ENCODE assay signal across 21 mouse cellular contexts in the genomic region with DNA sequence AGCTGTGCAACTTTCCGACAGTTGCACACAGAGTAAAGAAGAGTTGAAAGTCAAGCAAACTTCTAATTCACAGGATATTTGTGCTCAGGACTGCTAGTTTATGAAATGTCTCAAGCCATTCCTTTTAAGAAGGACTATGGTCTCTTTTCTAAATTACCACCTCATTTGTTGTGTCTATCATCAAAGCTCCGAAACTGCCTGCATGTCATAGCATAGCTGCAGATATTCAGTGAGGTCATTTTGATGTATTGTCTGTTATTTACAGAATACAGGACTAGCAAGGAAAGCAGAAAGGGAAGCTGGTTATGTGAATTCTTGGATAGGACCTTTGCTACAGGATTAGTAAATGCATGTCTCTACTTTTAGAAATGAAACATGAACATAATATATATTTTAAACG.
DNase-seq lines count a peak whose midpoint lies in the region; ATAC-seq and TF ChIP-seq lines count a peak whose summit lies in the region.
"Had no signal": no experiment of that assay in that cellular context is flagged by ENCODE, and none has a peak within 500 bp of the region (broad histone marks: within the 10 kb centered on the region; RNA-seq: fewer than 3 reads in every experiment).

No protein-coding gene starts in this region.

- ATAC-seq in lung, embryonic 14.5 days (ENCODE audit: insufficient read depth), result peak; percentile 95
- ATAC-seq in lung, embryonic 15.5 days (ENCODE audit: borderline replicate concordance, extremely low read depth, low FRiP score, low TSS enrichment), result peak; percentile 92; the same call in 1 of the 2 replicates
- ATAC-seq in lung, embryonic 16.5 days (ENCODE audit: low read depth), result peak; percentile 88
- no peak for ATAC-seq in lung, postnatal 0 days
- ATAC-seq: activated CD4-positive, CD25-positive, alpha-beta regulatory T cell, adult 4 months; CD4-positive, CD25-positive, alpha-beta regulatory T cell, adult 4 months; Patski had no signal

- H3K4me1 ChIP-seq in lung, embryonic 14.5 days (ENCODE audit: insufficient read depth), result no peaks in the 10 kb centered on the region
- no peaks in the 10 kb centered on the region for H3K4me1 ChIP-seq in lung, embryonic 15.5 days
- no peaks in the 10 kb centered on the region for H3K4me1 ChIP-seq in lung, adult 2 months (ENCODE audit: control insufficient read depth, insufficient read depth, low read length)
- H3K4me1 ChIP-seq in lung, embryonic 16.5 days (replicated peaks; ENCODE audit: control insufficient read depth, insufficient read depth, low read length), result no peaks in the 10 kb centered on the region
- H3K4me1 ChIP-seq in lung, postnatal 0 days (ENCODE audit: insufficient read depth, low read depth, low read length), result no peaks in the 10 kb centered on the region

- TF ChIP-seq POLR2A in lung, adult 2 months (IDR thresholded peaks at IDR 0.05; ENCODE audit: borderline replicate concordance, extremely low read depth, low read depth, low read length), result no peak

- H3K4me2 ChIP-seq in lung, embryonic 14.5 days, result no peak overlapping the region
- no peak overlapping the region for H3K4me2 ChIP-seq in lung, embryonic 15.5 days
- no peak overlapping the region for H3K4me2 ChIP-seq in lung, embryonic 16.5 days (ENCODE audit: low read depth, low read length)
- H3K4me2 ChIP-seq in lung, postnatal 0 days (replicated peaks; ENCODE audit: low read depth, low read length), result no peak overlapping the region

- H3K27me3 ChIP-seq in lung, embryonic 14.5 days (ENCODE audit: insufficient read depth, low read length), result no peaks in the 10 kb centered on the region
- no peaks in the 10 kb centered on the region for H3K27me3 ChIP-seq in lung, embryonic 15.5 days
- H3K27me3 ChIP-seq in lung, embryonic 16.5 days (ENCODE audit: control insufficient read depth, insufficient read depth, low read depth, low read length), result no peaks in the 10 kb centered on the region
- no peaks in the 10 kb centered on the region for H3K27me3 ChIP-seq in lung, postnatal 0 days (replicated peaks; ENCODE audit: insufficient read depth, low read length)
- H3K27me3 ChIP-seq: CH12.LX, Patski had no signal

- H3K4me3 ChIP-seq in lung, embryonic 14.5 days (ENCODE audit: low read depth, low read length), result no peak overlapping the region
- H3K4me3 ChIP-seq in lung, embryonic 15.5 days, result no peak overlapping the region
- H3K4me3 ChIP-seq in lung, adult 2 months (replicated peaks; ENCODE audit: extremely low read depth, low read depth, low read length), result no peak overlapping the region
- no peak overlapping the region for H3K4me3 ChIP-seq in lung, embryonic 16.5 days (ENCODE audit: low read length)
- H3K4me3 ChIP-seq in lung, postnatal 0 days (ENCODE audit: low read depth, low read length), result no peak overlapping the region

- no peaks in the 10 kb centered on the region for H3K36me3 ChIP-seq in lung, embryonic 14.5 days (ENCODE audit: insufficient read depth)
- H3K36me3 ChIP-seq in lung, embryonic 15.5 days, result no peaks in the 10 kb centered on the region
- no peaks in the 10 kb centered on the region for H3K36me3 ChIP-seq in lung, embryonic 16.5 days (ENCODE audit: control insufficient read depth, insufficient read depth, low read length)
- no peaks in the 10 kb centered on the region for H3K36me3 ChIP-seq in lung, postnatal 0 days (ENCODE audit: insufficient read depth, low read length)
- H3K36me3 ChIP-seq: G1E had no signal

- no peak for TF ChIP-seq EP300 in lung, postnatal 0 days (IDR thresholded peaks at IDR 0.05)

- no peaks in the 10 kb centered on the region for H3K9me3 ChIP-seq in lung, embryonic 14.5 days (ENCODE audit: low read depth, low read length)
- no peaks in the 10 kb centered on the region for H3K9me3 ChIP-seq in lung, embryonic 15.5 days
- H3K9me3 ChIP-seq in lung, embryonic 16.5 days (ENCODE audit: control insufficient read depth, low read length), result no peaks in the 10 kb centered on the region
- H3K9me3 ChIP-seq in lung, postnatal 0 days (ENCODE audit: low read length), result no peaks in the 10 kb centered on the region

- H3K9ac ChIP-seq in lung, embryonic 14.5 days, result no peak overlapping the region
- no peak overlapping the region for H3K9ac ChIP-seq in lung, embryonic 15.5 days
- no peak overlapping the region for H3K9ac ChIP-seq in lung, embryonic 16.5 days (ENCODE audit: low read length)
- no peak overlapping the region for H3K9ac ChIP-seq in lung, postnatal 0 days (replicated peaks; ENCODE audit: low read depth)

- TF ChIP-seq CTCF in lung, embryonic 14.5 days (IDR thresholded peaks at IDR 0.05; ENCODE audit: low read depth), result no peak
- TF ChIP-seq CTCF in lung, adult 2 months (IDR thresholded peaks at IDR 0.05; ENCODE audit: insufficient read depth, low read length), result no peak
- TF ChIP-seq CTCF in lung, postnatal 0 days (IDR thresholded peaks at IDR 0.05), result no peak

- H3K27ac ChIP-seq in lung, embryonic 14.5 days (ENCODE audit: low read depth), result no peak overlapping the region
- no peak overlapping the region for H3K27ac ChIP-seq in lung, embryonic 15.5 days
- no peak overlapping the region for H3K27ac ChIP-seq in lung, embryonic 16.5 days (ENCODE audit: low read length)
- H3K27ac ChIP-seq in lung, postnatal 0 days (ENCODE audit: low read length), result no peak overlapping the region

- peak; percentile 86 for DNase-seq in lung, embryonic 14.5 days
- no peak for DNase-seq in lung, postnatal 36 days
- no peak for DNase-seq in lung, adult 2 months
- DNase-seq in lung, postnatal 0 days (ENCODE audit: low spot score), result no peak
- DNase-seq: adrenal gland, adult 2 months; adrenal gland, adult 8-10 months; adrenal gland, postnatal 10 days; adrenal gland, postnatal 14 days; adrenal gland, postnatal 25 days; adrenal gland, postnatal 36 days; B cell, adult 2 months; cerebellum, adult 11 months; cerebellum, adult 11-12 months; cerebellum, adult 18-20 months had no signal

- WGBS in lung, embryonic 14.5 days, result 33% methylated on average over 3 of the region's 3 CpGs
- WGBS in lung, embryonic 15.5 days, result 36% methylated on average over 3 of the region's 3 CpGs
- WGBS in lung, adult 2 months, result 59% methylated on average over 3 of the region's 3 CpGs
- 41% methylated on average over 3 of the region's 3 CpGs for WGBS in lung, embryonic 16.5 days
- 47% methylated on average over 3 of the region's 3 CpGs for WGBS in lung, postnatal 0 days
